Mouse (Mus musculus) thymus, adult 2 months (tissue): Measurements from ENCODE around the gene Asb10.

Source experiments
- CTCF ChIP-seq: fragments of 200-500 bp; IDR thresholded peaks from 2 replicates; pipeline ENCODE4 v1.5.1; 2012; ENCODE audit warnings: mild to moderate bottlenecking, control low read depth, low read length, moderate library complexity, borderline replicate concordance; ENCODE audit not compliant: control insufficient read depth, poor library complexity, insufficient read depth; ENCODE audit errors: extremely low read depth
- POLR2A ChIP-seq: fragments of 200-500 bp; IDR thresholded peaks from 2 replicates; pipeline ENCODE4 v1.6.1; 2012; ENCODE audit warnings: mild to moderate bottlenecking, low read length, control low read depth, moderate library complexity; ENCODE audit not compliant: control insufficient read depth, poor library complexity, insufficient read depth; ENCODE audit errors: extremely low read depth

GRCm38 (mm10) chr5:24556709-24557108 lies 15.9 kb upstream of the Asb10 start, which contains the start of gene 4931409K22Rik:
- TF ChIP-seq CTCF (no peak), POLR2A (no peak)
